Mouse (Mus musculus) gastrocnemius, adult 18-20 months (tissue): Measurements from ENCODE around the gene Itga9. TPM values are rescaled to one million over a fixed set of nuclear protein-coding genes. Genes with fewer than 3 reads are reported as not detected.

Experiments
- DNase-seq: peaks from one replicate; pipeline ENCODE4 v3.0.0; 2021; ENCODE audit warnings: low spot score
- total RNA-seq, 2 experiments: library from RNA; stranded (reverse); gene quantifications; 2 replicates each; pipeline ENCODE4 v1.2.3; 2021

The Itga9 gene
- total RNA-seq, 2 experiments from 2014 or later = 3.3 to 5.2 TPM

GRCm38 (mm10) chr9:118765059-118765458 lies 158.6 kb downstream of the Itga9 start:
- no peak for DNase-seq

- no peak for DNase-seq
Measured at GRCm38 (mm10) chr9:118767008-118767407, 160.5 kb downstream of the Itga9 start.

DNA sequence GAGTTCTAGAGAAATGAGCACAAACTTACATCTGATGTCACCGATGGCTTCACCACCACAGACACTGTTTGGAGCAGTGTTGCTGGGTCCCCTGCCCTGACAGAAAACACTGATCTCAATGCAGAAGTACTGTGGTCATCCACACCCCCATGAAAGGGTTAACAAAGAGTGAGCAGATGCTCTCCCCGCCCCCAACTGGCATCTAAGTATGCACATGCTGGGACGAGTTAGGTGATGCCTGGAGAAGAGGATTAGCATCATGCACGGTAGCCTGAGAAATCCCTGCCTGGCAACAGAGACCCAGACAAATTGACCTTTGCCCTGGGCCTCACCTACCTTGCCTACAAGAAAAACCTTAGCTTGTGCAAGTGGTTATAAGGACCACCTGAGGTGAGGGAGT lies 162.1 kb downstream of the Itga9 start:
- no peak for DNase-seq

DNA sequence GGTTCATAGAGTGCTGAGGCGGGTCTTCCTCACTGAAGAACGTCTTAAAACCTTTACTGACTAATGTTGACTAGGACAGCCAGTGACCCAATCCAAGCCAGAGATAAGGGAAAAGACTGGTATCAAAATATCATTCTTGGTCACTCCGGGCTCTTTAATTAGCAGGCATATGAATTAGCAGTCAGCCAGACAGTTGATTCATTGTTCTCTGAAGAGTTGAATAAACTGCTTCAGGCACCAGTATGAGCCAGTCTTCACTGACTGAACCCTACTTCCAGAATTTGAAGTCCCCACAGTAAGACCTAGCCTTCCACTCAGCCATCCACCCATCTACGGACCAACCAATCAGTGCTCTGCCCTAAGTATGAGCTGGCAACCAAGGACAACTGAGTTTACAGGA lies 163.9 kb downstream of the Itga9 start:
- DNase-seq = no peak

DNA sequence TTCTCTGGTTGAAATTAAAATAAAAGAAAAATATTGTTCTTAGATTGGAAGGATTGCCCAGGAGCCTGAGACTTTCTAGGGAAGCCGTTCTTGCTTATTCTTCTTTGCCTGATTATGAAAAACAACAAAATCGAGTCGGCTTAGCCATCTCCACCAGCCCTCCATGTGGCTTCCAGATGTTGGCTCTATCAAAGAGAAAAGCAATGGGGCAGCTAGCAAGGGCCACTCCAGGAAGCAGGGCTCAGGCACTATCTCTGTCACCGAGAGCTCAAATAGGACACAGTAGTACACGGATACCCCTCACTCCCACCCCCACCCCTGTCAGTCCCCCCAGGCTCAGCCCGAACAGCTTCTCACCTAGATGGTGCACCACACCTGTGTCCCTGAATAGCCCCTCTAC lies 168.2 kb downstream of the Itga9 start:
- DNase-seq = no peak

- no peak for DNase-seq
Measured at GRCm38 (mm10) chr9:118776880-118777438, 170.5 kb downstream of the Itga9 start.

DNA sequence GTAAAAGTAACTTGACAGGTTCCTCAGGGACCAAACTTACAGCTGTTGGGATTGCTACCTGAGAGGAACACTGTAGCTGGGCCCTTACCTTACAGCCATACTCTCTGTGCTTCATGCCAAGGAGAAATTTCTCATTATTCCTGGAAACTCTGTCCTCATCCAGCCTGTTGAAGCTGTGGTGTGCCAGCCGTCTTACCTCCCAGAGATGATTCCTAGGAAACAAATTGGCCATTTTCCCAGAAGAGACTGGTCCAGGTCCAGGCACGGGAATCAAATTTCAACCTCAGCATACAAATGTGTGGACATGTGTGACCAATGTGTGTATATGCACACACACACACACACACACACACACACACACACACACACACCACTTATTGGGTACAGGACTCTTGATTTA lies 172.1 kb downstream of the Itga9 start:
- no peak for DNase-seq

GRCm38 (mm10) chr9:118784621-118785020 lies 178.1 kb downstream of the Itga9 start:
- DNase-seq = no peak

DNA sequence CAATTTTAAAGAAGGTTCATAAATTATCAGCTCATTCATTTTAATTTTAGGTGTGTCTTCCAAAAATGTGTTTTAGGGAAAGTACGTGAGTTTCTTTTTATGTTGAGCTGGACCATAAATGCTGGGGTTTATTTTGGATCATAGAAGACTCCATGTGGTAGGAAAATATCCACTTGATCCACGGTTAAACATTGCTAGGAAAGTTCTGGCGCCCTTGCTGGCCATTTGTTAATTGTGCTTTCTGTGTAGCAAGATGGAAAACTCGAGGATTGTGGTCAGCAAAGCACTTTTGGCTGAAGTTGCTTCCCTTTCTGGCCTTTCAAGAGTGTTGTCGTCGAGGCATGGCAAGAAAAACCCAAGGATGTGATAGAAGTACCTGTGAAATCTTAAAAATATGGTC lies 179.3 kb downstream of the Itga9 start:
- no peak for DNase-seq

GRCm38 (mm10) chr9:118788869-118789281 lies 182.4 kb downstream of the Itga9 start:
- no peak for DNase-seq

DNA sequence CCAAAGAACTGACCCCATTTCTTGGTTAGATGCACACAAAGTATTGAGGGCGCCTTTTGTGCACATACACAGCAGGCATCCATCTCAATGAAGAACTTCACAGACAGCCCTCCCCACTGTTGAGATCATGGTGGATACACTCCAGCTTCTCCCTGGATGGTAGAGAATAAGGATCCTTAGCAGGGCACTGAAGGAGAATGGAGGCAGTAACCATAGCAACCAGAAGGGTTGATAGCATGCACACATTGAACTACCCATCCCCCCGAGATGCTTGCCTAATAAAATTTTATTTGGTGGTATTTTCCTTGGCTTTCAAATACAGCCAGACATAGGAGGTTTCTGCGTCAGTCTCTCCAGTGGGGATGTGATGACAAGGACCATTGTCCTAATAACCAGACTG lies 184.7 kb downstream of the Itga9 start:
- no peak for DNase-seq

- no peak for DNase-seq
Measured at GRCm38 (mm10) chr9:118793151-118793785, 186.8 kb downstream of the Itga9 start.

- DNase-seq = no peak
Measured at GRCm38 (mm10) chr9:118794668-118795067, 188.2 kb downstream of the Itga9 start.

DNA sequence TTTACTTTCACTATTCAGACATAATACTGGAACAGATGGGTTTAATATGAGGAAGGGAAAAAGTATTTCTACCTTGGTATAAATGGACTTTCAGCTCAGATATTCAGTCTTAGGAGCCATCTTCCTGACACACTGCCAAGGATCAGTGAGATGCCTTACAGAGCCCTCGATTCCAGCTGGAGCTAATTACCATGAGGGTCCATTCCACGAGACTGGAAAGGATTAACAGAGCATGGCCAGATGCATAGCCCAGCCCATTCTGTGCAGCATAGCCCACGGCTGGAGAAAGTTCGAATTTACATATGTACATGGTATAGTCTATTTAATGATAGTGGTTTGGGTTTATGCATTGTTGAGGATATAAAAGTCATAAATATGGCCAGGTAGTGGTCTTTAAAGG lies 188.8 kb downstream of the Itga9 start:
- DNase-seq = no peak

GRCm38 (mm10) chr9:118799105-118799504 lies 192.6 kb downstream of the Itga9 start:
- DNase-seq = no peak

- no peak for DNase-seq
Measured at GRCm38 (mm10) chr9:118801176-118801909, 194.9 kb downstream of the Itga9 start.

- DNase-seq = no peak
Measured at GRCm38 (mm10) chr9:118801910-118802287, 195.4 kb downstream of the Itga9 start.

DNA sequence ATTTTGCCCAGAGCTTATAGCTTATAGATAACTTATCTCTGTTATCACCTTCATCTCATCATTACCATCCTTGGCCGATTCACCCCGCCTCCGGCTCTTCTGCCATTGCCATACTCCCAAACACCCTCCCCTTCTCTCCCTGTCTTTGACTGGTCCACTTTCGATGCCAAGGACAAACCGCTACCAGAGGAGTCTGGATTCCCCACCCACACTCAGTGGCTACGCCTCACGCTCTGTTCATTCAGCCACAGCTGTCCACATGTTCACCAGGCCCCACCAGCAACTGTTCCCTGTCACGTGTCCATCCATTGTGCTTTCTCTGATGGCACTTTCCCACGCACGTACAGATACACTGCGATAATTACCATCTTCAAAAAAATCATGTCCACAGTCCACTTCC lies 195.9 kb downstream of the Itga9 start:
- DNase-seq = no peak

DNA sequence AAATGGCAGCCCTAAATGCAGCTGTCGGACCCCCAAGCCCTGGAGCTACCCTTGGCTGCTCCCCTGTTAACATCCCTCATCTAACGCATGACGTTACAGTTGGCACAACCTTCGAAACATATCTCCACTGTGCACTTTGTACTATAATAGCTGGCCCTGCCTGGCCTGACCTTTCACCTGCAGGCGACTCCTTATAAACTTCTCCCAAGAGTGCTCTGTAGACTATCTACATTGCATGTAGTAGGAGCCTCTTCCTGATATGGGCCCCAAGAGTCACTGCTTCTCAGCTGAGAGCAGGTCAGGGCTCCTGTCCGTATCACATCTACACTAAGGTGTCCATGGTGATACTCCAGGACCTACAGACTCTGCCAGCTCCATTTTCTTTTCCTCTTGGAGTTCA lies 199.2 kb downstream of the Itga9 start:
- no peak for DNase-seq

DNA sequence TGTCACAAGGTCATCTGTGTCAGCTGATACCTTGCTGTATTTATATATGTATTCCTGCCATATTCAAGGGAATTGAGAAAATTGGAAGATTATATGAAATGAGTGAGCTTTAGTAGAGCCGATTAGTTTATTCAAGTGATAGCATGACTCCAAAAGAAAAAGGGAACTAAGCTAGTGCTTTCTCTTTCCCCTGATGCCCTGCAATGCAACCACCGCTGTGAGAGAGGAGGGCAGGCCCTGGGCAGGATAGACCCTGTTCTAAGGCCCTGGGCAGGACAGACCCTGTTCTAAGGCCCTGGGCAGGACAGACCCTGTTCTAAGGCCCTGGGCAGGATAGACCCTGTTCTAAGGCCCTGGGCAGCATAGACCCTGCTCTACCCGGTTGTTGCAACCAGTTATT lies 201.2 kb downstream of the Itga9 start:
- no peak for DNase-seq

GRCm38 (mm10) chr9:118812221-118812620 lies 205.7 kb downstream of the Itga9 start:
- DNase-seq = no peak

DNA sequence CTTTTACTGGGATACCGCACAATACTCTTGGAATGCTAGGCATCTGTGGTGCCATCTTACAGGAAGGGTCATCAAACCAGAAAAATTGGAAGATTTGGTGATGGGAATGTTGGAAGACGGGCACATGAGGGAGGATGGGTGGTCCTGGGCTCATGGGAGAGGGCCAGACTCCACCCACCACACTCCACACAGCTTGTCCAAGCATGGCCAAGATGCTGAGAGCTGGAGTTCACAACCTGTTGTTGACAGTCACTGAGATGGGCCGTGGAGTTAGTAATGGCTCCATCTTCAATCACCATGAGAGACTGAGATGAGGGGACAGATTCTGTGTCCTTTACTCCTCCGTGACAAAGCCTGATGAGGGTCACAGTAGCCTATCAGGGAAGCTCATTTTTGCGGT lies 207.0 kb downstream of the Itga9 start:
- no peak for DNase-seq

DNA sequence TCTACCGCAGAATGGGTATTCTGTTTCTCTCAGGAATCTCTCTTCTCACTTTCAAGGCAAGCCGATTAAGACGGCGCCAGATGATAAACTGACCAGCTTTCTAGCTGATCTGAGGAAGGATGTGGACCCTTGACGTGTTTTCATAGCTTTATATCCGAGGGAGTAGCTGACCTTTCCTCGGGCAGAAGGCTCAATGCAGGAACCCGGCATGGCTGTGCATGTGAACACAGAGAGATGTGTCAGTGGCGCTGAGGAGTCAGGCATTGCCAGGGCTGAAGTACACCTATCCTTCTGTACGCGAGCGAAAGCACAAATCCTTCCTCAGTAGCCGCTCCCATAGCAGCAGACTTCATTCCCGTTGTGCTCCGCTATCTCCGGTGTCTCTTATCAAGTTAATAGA lies 207.6 kb downstream of the Itga9 start:
- no peak for DNase-seq
